Mouse (Mus musculus): ENCODE measurements around the gene Trappc10. TPM values are rescaled to one million over a fixed set of nuclear protein-coding genes. Genes with fewer than 3 reads are reported as not detected.

The Trappc10 gene
- polyA plus RNA-seq, 1 experiment from 2014 or later: 22.2 TPM

DNA sequence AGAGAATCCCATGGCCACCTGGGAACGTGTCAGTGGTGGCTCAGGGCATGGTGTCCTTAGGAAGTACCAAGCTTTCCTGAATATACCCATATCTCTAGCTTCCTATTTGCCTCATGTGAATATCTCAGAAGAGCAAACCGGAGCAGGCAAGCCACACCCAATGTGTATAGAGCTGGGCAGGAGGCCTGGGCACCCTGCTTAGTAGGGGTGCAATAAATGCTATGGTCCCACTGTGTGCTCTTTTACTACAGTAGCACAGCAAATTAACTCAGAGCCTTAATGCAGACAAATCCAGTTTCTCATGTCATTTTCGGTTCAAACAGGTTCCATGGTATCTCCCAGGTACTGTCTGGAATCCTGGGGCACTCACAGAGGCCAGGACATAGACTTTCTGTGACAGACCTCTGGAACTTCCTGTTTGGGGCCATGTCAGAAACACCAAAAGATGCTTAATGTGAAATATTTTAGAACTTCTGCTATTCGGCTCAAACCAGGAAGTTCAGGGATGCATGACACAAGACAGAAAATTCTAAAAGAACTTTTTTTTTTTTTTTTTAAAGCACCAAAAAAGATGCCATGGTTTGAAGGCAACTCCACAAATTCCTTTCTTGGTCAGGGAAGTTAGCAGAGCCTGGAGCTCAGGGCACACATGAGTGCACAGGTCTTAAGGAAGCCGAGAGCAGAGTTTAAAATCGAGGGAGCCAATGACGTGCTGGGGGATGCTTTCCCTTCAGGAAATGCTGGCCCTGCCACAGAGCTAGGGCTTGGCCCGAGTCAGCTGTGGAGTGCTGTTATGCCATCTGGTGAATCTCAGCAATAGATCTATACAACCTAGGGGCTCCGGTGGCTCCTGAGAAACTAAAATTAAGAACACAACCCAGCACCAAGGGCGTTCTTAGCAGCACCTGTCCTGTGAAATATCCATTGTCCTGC is 95.3 kb downstream of the Trappc10 start:
- no peaks in the 10 kb centered on the region for H3K4me1 ChIP-seq (ENCODE audit: control insufficient read depth, insufficient read depth, low read length)
- WGBS: 62% methylated on average over 10 of the region's 10 CpGs
- no peaks in the 10 kb centered on the region for H3K36me3 ChIP-seq (ENCODE audit: control insufficient read depth, insufficient read depth, low read length)
- no peaks in the 10 kb centered on the region for H3K9me3 ChIP-seq (ENCODE audit: control insufficient read depth, low read length)
- no peak overlapping the region for H3K9ac ChIP-seq (ENCODE audit: low read depth, low read length)
- H3K27ac ChIP-seq (ENCODE audit: low read depth, low read length): no peak overlapping the region
- H3K4me2 ChIP-seq (replicated peaks; ENCODE audit: low read depth, low read length): no peak overlapping the region
- no peaks in the 10 kb centered on the region for H3K27me3 ChIP-seq (ENCODE audit: control insufficient read depth, insufficient read depth, low read length)
- no peak overlapping the region for H3K4me3 ChIP-seq (ENCODE audit: low read length)
- ATAC-seq (ENCODE audit: low FRiP score, low TSS enrichment): no peak

DNA sequence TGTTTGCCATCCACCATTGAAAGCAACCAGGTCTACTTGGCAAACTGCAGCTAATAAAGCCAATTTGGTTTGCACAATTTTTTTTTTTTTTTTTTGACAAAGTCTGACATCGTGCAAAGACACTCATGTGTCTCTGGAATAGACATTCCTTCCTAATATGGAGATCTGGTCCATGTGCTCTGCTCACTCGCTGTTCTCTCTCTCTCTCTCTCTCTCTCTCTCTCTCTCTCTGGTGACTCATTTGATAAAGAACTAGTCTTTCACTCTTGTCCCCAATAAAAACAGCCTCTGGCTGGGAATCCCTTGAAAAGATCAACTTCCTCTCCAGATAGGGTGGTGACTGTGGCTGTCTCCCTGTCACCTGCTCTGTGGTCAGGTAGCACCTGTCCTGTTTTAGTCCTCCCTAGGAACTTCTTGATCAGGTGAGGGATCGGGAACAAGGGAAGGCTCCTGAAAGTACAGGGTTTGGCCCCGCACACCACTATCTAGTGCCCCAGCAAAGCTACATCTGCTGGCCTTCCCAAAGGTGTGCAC is 96.5 kb downstream of the Trappc10 start:
- no peak overlapping the region for H3K4me2 ChIP-seq (replicated peaks; ENCODE audit: low read depth, low read length)
- no peaks in the 10 kb centered on the region for H3K9me3 ChIP-seq (ENCODE audit: control insufficient read depth, low read length)
- no peak for ATAC-seq (ENCODE audit: low FRiP score, low TSS enrichment)
- no peak overlapping the region for H3K27ac ChIP-seq (ENCODE audit: low read depth, low read length)
- WGBS: 85% methylated on average over 4 of the region's 4 CpGs
- H3K9ac ChIP-seq (ENCODE audit: low read depth, low read length): no peak overlapping the region
- H3K36me3 ChIP-seq (ENCODE audit: control insufficient read depth, insufficient read depth, low read length): no peaks in the 10 kb centered on the region
- H3K4me1 ChIP-seq (ENCODE audit: control insufficient read depth, insufficient read depth, low read length): no peaks in the 10 kb centered on the region
- no peaks in the 10 kb centered on the region for H3K27me3 ChIP-seq (ENCODE audit: control insufficient read depth, insufficient read depth, low read length)
- no peak overlapping the region for H3K4me3 ChIP-seq (ENCODE audit: low read length)

DNA sequence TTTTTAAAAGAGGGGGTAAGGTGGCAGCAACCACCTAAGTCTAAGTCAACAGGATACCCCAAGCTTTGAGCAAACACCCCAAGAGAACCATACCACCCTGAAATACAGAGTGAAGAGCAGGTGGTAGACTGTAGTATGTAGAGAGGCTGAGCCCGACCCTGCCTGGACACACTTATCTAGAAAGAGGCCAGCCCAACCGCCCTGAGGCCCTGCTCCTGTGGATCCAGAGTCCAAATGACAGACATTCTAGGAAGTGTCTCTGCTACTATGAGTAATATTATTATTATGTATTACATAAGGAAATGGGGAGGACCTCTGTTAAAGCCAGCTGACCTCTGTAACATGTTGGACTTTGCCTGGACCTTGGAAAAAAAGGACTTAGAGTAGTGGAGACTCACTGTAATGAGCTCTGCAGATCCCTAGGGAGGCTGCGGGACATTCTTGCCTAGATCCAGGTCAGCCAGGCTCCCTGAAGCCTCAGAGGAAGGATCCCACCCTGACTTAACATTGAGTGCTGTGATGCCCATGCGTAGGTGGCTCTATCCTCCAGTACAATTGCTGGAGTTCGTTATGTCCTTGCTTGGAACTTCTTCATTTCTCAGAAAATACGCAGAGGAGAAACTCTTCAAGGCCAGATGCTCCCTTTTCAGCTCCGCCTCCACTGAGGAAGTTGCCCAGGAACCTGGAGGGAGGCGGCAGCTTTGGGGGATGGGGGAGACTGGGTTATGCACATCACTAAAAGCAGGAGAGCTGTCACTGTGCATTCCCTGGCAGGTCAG is 100.5 kb downstream of the Trappc10 start:
- no peak for ATAC-seq (ENCODE audit: low FRiP score, low TSS enrichment)
- no peak overlapping the region for H3K9ac ChIP-seq (ENCODE audit: low read depth, low read length)
- WGBS: 63% methylated on average over 8 of the region's 8 CpGs
- no peaks in the 10 kb centered on the region for H3K27me3 ChIP-seq (ENCODE audit: control insufficient read depth, insufficient read depth, low read length)
- H3K9me3 ChIP-seq (ENCODE audit: control insufficient read depth, low read length): no peaks in the 10 kb centered on the region
- H3K27ac ChIP-seq (ENCODE audit: low read depth, low read length): no peak overlapping the region
- H3K36me3 ChIP-seq (ENCODE audit: control insufficient read depth, insufficient read depth, low read length): no peaks in the 10 kb centered on the region
- no peak overlapping the region for H3K4me3 ChIP-seq (ENCODE audit: low read length)
- peaks cover 11% of the 10 kb centered on the region; the same call in 1 of the 2 replicates for H3K4me1 ChIP-seq (ENCODE audit: control insufficient read depth, insufficient read depth, low read length)
- H3K4me2 ChIP-seq (replicated peaks; ENCODE audit: low read depth, low read length): no peak overlapping the region

DNA sequence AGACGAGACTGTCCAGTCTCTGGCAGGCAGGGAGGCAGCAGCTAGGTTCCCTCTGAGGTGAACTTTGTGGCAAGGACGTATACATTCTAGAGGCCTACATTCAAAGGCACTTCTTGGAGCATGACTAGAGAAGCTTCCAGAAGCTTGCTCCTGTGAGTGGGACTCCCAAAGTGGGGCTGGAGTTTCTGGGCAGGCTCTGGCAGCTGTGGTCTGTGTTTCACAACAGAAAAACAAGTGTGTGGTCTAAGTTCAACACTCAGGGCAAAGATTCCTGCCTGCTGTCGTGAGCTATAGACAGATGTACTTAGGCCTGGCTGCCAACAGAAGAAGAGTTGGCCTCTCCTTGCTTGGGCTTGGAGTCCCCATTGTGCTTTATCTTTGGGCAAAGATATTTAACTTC is 103.6 kb downstream of the Trappc10 start:
- Histone ChIP-seq H3K4me1 (ENCODE audit: control insufficient read depth, insufficient read depth, low read length) (peaks cover 16% of the 10 kb centered on the region; the same call in 1 of the 2 replicates), H3K27me3 (ENCODE audit: control insufficient read depth, insufficient read depth, low read length) (no peaks in the 10 kb centered on the region), H3K4me3 (ENCODE audit: low read length) (no peak overlapping the region), H3K9ac (ENCODE audit: low read depth, low read length) (no peak overlapping the region), H3K36me3 (ENCODE audit: control insufficient read depth, insufficient read depth, low read length) (no peaks in the 10 kb centered on the region), H3K9me3 (ENCODE audit: control insufficient read depth, low read length) (no peaks in the 10 kb centered on the region), H3K4me2 (replicated peaks; ENCODE audit: low read depth, low read length) (no peak overlapping the region), H3K27ac (ENCODE audit: low read depth, low read length) (no peak overlapping the region)
- ATAC-seq (ENCODE audit: low FRiP score, low TSS enrichment): no peak
- WGBS: 79% methylated on average over 3 of the region's 3 CpGs

DNA sequence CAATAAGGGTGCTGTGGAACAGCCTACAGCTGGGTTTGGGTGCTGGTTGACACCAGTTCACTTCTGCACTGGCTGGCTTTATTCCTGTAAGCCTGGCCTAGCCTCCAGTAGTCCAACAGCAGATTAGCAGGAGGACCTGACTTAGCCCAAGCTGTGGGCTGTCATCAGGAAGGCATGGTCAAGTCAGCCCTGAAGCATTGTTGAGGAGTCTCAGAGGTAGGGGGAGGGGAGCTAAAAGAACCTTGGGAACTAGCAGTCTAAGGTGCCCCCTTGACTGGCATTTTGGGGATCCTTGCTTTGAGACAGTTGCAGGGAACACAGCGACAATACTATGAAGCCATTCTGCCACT is 104.2 kb downstream of the Trappc10 start:
- no peaks in the 10 kb centered on the region for H3K36me3 ChIP-seq (ENCODE audit: control insufficient read depth, insufficient read depth, low read length)
- no peak overlapping the region for H3K9ac ChIP-seq (ENCODE audit: low read depth, low read length)
- no peak overlapping the region for H3K4me3 ChIP-seq (ENCODE audit: low read length)
- H3K4me1 ChIP-seq (ENCODE audit: control insufficient read depth, insufficient read depth, low read length): peaks cover 21% of the 10 kb centered on the region
- no peak for ATAC-seq (ENCODE audit: low FRiP score, low TSS enrichment)
- H3K4me2 ChIP-seq (replicated peaks; ENCODE audit: low read depth, low read length): no peak overlapping the region
- H3K9me3 ChIP-seq (ENCODE audit: control insufficient read depth, low read length): no peaks in the 10 kb centered on the region
- no peak overlapping the region for H3K27ac ChIP-seq (ENCODE audit: low read depth, low read length)
- H3K27me3 ChIP-seq (ENCODE audit: control insufficient read depth, insufficient read depth, low read length): no peaks in the 10 kb centered on the region
- WGBS: 100% methylated on average over 1 of the region's 1 CpGs

DNA sequence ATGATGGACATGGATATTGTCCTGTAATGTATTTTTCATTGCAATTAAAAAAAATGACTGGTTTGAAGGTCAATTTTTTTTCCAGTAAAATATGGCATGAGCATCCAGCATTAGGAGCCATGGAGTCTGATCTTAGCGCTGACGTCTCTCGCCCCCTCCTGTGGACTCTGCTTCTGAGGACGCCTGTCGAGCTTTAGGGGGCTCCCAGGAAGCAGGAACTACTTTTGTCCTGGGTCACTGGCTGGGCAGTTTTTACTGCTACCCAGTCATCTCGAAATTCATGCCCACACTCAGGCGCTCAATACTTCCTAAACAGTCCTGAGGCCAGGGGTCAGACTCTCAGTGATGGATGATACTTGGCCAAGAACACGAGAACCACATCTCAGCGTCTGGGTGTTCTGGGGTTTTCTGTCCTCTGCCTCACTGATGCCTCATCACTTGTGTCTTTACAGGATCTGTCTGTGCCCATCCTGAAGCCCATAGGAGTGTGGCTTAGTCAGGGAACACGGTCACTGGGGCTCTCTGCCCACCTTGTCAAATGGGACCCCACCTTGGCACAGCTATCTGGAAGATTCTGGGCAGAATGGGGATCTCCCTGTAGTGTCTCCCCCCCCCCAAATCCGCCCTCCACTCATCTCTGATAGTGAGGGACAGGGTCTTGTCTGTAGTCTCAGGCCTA is 104.7 kb downstream of the Trappc10 start:
- no peak overlapping the region for H3K4me2 ChIP-seq (replicated peaks; ENCODE audit: low read depth, low read length)
- WGBS: 40% methylated on average over 11 of the region's 11 CpGs
- no peak for ATAC-seq (ENCODE audit: low FRiP score, low TSS enrichment)
- no peaks in the 10 kb centered on the region for H3K9me3 ChIP-seq (ENCODE audit: control insufficient read depth, low read length)
- H3K9ac ChIP-seq (ENCODE audit: low read depth, low read length): no peak overlapping the region
- H3K4me1 ChIP-seq (ENCODE audit: control insufficient read depth, insufficient read depth, low read length): peaks cover 26% of the 10 kb centered on the region
- no peaks in the 10 kb centered on the region for H3K27me3 ChIP-seq (ENCODE audit: control insufficient read depth, insufficient read depth, low read length)
- H3K27ac ChIP-seq (ENCODE audit: low read depth, low read length): peak overlapping the region; percentile 38; the same call in 1 of the 2 replicates
- H3K4me3 ChIP-seq (ENCODE audit: low read length): no peak overlapping the region
- H3K36me3 ChIP-seq (ENCODE audit: control insufficient read depth, insufficient read depth, low read length): no peaks in the 10 kb centered on the region

DNA sequence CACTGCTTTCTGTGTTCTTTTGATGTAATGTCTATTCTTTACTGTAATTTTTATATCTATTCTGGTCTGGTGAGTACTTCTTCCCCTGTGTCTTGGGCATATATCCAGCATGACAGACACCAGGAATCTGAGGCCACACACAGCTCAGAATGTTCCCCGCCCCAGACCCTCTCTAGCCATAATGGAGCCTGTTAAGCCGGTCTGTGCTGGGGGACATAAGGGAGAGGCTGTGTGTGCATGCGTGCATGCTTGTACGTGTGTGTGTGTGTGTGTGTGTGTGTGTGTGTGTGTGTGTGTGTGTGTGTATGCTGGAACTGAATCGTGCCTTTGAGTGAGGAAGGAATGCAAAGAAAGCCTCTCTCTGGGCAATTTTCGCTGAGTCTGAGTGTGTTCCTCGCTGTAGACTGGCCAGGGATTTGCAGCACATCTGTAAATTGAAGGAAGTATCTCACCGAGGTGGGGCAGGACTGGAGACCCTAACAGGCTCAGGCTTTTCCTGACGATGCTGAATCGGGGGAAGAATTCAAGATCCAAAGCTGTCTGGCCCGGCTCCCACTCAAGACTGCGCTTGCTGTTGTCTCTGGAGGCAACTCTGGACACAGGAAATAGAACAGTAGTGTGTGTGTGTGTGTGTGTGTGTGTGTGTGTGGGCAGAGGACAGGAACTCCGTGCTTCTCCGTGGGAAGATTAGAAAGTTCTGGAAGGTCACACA is 105.5 kb downstream of the Trappc10 start:
- Histone ChIP-seq H3K36me3 (ENCODE audit: control insufficient read depth, insufficient read depth, low read length) (no peaks in the 10 kb centered on the region), H3K9me3 (ENCODE audit: control insufficient read depth, low read length) (no peaks in the 10 kb centered on the region), H3K27me3 (ENCODE audit: control insufficient read depth, insufficient read depth, low read length) (no peaks in the 10 kb centered on the region), H3K4me2 (replicated peaks; ENCODE audit: low read depth, low read length) (no peak overlapping the region), H3K9ac (ENCODE audit: low read depth, low read length) (no peak overlapping the region), H3K4me3 (ENCODE audit: low read length) (no peak overlapping the region), H3K4me1 (ENCODE audit: control insufficient read depth, insufficient read depth, low read length) (peaks cover 30% of the 10 kb centered on the region), H3K27ac (ENCODE audit: low read depth, low read length) (peak overlapping the region; percentile 38; the same call in 1 of the 2 replicates)
- ATAC-seq (ENCODE audit: low FRiP score, low TSS enrichment): peak; percentile 29; the same call in 1 of the 2 replicates
- WGBS: 38% methylated on average over 14 of the region's 14 CpGs

DNA sequence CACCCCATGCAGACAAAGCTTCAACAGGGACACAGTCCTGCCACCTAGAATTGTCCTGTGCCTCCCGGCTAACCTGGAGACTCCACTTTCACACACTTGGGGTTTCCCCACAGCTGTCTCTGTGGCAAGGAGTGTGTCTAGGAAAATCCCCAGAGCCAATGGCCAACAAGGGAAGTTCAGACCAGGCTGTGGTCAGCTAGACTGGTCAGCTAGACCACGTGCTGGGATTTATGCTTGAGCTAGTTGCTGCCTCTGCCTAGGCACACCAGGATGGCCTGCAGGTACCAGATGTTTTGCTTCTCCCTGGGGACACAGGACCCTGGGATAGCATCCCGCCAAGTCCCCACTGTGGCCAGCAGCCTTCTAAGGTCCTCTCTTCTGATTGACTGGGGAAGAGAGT is 107.2 kb downstream of the Trappc10 start:
- 94% methylated on average over 3 of the region's 3 CpGs for WGBS
- Histone ChIP-seq H3K4me3 (ENCODE audit: low read length) (no peak overlapping the region), H3K27ac (ENCODE audit: low read depth, low read length) (no peak overlapping the region), H3K9ac (ENCODE audit: low read depth, low read length) (no peak overlapping the region), H3K9me3 (ENCODE audit: control insufficient read depth, low read length) (no peaks in the 10 kb centered on the region), H3K4me1 (ENCODE audit: control insufficient read depth, insufficient read depth, low read length) (peaks cover 30% of the 10 kb centered on the region), H3K27me3 (ENCODE audit: control insufficient read depth, insufficient read depth, low read length) (no peaks in the 10 kb centered on the region), H3K36me3 (ENCODE audit: control insufficient read depth, insufficient read depth, low read length) (no peaks in the 10 kb centered on the region), H3K4me2 (replicated peaks; ENCODE audit: low read depth, low read length) (no peak overlapping the region)
- no peak for ATAC-seq (ENCODE audit: low FRiP score, low TSS enrichment)
